Mouse (Mus musculus): ENCODE results near the gene Cltc. TPM values are rescaled to one million over a fixed set of nuclear protein-coding genes. Genes with fewer than 3 reads are reported as not detected.
A peak's percentile ranks its signal among the peaks of the same experiment; 100 is the strongest.
"Not testable (repeated sequence)": the region's sequence is repeated elsewhere in the genome, so short reads cannot be mapped to it uniquely, and the experiment has no call there.

The Cltc gene
- 8.7 and 11.1 TPM in 2 replicates for polyA plus RNA-seq (2012; ENCODE audit: insufficient read depth, low replicate concordance)

DNA sequence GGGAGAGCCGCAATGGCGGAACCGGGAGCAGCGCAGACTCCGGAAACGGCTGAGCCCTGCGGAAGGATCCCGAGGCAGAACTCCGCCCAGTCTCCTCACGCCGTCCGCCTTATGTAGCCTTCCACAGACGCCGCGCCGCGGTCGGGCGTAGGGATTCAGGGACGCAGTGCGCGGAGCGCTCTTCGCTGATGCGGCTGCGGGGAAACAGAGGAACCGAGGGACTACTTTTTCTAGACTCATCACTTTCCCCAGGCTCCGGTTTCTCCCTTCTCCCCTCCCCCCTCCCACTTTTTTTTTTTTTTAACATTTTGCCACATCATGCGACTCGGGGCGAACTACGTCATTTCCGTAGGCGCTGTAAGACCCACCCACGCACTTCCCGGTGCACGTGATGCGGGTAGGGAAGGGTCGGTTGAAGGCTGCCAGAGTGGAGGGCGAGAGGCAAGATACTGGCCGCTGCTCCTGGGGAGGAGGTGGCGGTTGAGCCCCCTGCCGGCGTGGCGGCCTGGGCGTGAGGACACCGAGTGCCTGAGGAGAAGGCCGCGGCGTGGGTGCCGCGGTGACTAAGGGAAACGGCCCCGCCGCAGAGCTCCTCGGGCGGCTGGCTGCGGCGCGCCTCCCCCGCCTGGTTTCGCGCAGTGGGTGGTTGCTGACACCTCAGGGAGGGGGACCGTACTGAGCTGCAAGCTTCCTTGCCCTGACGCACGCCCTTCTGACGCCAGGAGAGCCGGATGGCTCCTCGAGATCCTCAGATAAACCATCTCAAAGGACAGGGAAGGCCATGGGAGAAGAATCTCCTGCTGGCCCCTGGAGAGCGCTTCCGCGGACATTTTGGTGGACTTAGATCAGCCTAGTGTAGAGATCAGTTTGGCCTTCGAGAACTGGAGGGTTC, at the start of gene Cltc:
Gene Cltc (minus strand): TSS at position 86 of the 892 bp plus-strand sequence.
- peaks cover 16% of the 10 kb centered on the region for H3K36me3 ChIP-seq (replicated peaks; ENCODE audit: low read length)
- no peaks in the 10 kb centered on the region for H3K27me3 ChIP-seq (replicated peaks)
- TF ChIP-seq FLI1 (IDR thresholded peaks at IDR 0.05; ENCODE audit: low read length), result peak; percentile 81; the same call in 1 of the 2 replicates
- TF ChIP-seq GATA1 (IDR thresholded peaks at IDR 0.05; ENCODE audit: borderline replicate concordance, low read length), result 0 out of 3 replicates have a peak, but pooled peaks have one; percentile 7
- peak within 1 kb of the TSS; percentile 99 for H3K4me3 ChIP-seq (replicated peaks)
- no peaks in the 10 kb centered on the region for H3K9me3 ChIP-seq
- peaks cover 55% of the 10 kb centered on the region for H3K4me1 ChIP-seq

DNA sequence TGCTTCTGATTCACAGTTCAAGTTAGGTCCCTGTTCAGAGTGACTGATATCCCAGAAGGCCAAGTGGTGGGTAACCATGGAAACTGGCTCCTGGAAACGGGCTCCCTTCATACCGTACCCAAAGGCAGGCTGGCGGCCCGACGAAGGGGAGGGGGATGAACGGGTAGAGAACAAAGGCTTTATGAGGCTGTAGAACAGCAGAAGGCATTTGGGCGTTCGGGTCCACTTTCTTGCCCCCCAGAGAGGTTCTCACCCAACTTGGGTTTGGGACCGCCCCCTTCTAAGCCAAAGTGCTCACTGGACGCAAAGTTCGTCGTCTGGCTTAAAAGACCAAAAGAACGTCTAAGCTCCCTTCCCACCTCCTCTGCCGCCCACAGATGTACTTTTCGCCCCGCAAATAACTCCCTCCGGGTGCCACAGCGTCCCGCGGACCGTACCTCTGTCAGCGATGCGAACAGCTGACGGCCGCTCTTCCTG, 49.7 kb upstream of the Cltc start:
- peaks cover 28% of the 10 kb centered on the region for H3K4me1 ChIP-seq
- H3K4me3 ChIP-seq (replicated peaks), result peak overlapping the region; percentile 97
- no peaks in the 10 kb centered on the region for H3K9me3 ChIP-seq
- H3K36me3 ChIP-seq (replicated peaks; ENCODE audit: low read length), result peaks cover 26% of the 10 kb centered on the region
- peaks cover 3% of the 10 kb centered on the region for H3K27me3 ChIP-seq (replicated peaks)
- TF ChIP-seq GATA1 (IDR thresholded peaks at IDR 0.05; ENCODE audit: borderline replicate concordance, low read length) (no peak), FLI1 (IDR thresholded peaks at IDR 0.05; ENCODE audit: low read length) (no peak)

DNA sequence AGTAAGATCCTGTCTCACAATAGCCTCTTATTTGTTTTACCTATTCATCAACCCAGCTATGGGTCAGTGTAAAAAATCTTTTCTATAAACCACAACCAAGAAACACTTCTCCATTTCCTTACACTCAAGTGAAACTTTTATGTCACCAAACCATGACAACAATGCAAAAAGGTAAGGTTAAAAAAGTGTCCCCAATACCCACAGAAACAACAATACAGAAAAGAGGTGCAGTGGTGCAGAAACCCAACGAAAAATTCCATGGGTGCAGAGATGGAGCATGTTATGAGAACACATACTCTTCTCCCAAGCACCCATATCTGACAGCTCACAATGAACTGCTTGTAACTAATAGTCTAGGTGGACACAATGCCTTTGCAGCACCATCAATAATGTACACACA, 36.8 kb upstream of the Cltc start:
- Histone ChIP-seq H3K36me3 (replicated peaks; ENCODE audit: low read length) (peaks cover 60% of the 10 kb centered on the region), H3K4me1 (no peaks in the 10 kb centered on the region), H3K4me3 (replicated peaks) (no peak overlapping the region), H3K27me3 (replicated peaks) (no peaks in the 10 kb centered on the region), H3K9me3 (no peaks in the 10 kb centered on the region)
- no peak for TF ChIP-seq GATA1 (IDR thresholded peaks at IDR 0.05; ENCODE audit: borderline replicate concordance, low read length)
- TF ChIP-seq FLI1 (IDR thresholded peaks at IDR 0.05; ENCODE audit: low read length), result no peak

DNA sequence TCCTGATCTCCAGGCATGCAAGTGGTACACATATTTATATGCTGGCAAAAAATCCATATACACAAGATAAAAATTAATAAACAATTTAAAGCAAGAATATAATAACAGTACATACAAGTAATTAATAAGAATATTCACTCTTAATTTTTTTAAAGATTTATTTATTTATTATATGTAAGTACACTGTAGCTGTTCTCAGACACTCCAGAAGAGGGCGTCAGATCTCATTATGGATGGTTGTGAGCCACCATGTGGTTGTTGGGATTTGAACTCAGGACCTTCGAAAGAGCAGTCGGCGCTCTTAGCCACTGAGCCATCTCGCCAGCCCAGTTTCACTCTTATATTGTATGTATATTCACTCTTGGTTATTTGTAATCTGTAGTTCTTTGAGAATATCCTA, 30.1 kb upstream of the Cltc start:
- peaks cover 65% of the 10 kb centered on the region for H3K36me3 ChIP-seq (replicated peaks; ENCODE audit: low read length)
- not testable (repeated sequence) for H3K9me3 ChIP-seq; H3K4me1 ChIP-seq; H3K4me3 ChIP-seq (replicated peaks); H3K27me3 ChIP-seq (replicated peaks)

DNA sequence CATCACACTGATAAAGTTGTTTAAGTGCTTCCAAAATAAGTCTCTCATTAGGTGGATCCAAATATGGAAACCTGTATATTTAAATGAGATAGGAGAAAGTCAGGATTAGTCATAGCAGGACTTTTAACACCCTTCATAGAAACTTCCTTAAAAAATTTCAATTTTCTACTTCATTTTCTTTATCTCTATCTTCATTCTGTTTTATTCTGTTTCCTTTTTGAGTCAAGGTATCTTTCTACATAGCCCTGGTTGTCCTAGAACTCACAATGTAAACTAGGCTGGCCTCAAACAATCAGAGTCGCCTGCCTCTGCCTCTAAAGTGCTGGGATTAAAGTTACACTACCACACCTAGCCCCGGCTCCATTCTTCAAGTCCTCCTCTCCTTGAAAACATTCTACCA, 28.4 kb upstream of the Cltc start:
- H3K9me3 ChIP-seq, result no peaks in the 10 kb centered on the region
- H3K4me3 ChIP-seq (replicated peaks), result no peak overlapping the region
- peaks cover 68% of the 10 kb centered on the region for H3K36me3 ChIP-seq (replicated peaks; ENCODE audit: low read length)
- no peaks in the 10 kb centered on the region for H3K27me3 ChIP-seq (replicated peaks)
- TF ChIP-seq GATA1 (IDR thresholded peaks at IDR 0.05; ENCODE audit: borderline replicate concordance, low read length) (no peak), FLI1 (IDR thresholded peaks at IDR 0.05; ENCODE audit: low read length) (no peak)
- H3K4me1 ChIP-seq, result peaks cover 5% of the 10 kb centered on the region; the same call in 1 of the 2 replicates

DNA sequence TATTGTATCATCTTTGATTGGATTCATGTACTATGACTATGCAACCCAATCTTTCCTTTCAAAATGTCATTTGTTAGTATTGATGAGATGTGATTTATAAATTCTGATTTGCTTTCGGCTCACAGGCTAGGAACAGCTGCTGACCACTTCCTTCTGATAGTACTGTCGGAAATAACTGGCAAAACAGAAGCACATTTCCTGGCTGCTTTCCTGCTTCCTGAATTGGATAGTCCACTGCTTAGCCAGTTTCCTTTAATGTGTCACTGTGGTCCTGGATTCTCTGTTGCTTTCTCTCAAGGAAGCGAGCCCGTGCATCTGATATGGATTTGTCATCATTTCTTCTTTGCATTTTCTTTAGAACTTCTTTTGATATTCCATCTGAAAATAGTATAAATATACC, 12.5 kb upstream of the Cltc start:
- TF ChIP-seq FLI1 (IDR thresholded peaks at IDR 0.05; ENCODE audit: low read length) (no peak), GATA1 (IDR thresholded peaks at IDR 0.05; ENCODE audit: borderline replicate concordance, low read length) (no peak)
- peaks cover 47% of the 10 kb centered on the region for H3K36me3 ChIP-seq (replicated peaks; ENCODE audit: low read length)
- no peaks in the 10 kb centered on the region for H3K4me1 ChIP-seq
- no peaks in the 10 kb centered on the region for H3K9me3 ChIP-seq
- no peak overlapping the region for H3K4me3 ChIP-seq (replicated peaks)
- H3K27me3 ChIP-seq (replicated peaks), result no peaks in the 10 kb centered on the region

DNA sequence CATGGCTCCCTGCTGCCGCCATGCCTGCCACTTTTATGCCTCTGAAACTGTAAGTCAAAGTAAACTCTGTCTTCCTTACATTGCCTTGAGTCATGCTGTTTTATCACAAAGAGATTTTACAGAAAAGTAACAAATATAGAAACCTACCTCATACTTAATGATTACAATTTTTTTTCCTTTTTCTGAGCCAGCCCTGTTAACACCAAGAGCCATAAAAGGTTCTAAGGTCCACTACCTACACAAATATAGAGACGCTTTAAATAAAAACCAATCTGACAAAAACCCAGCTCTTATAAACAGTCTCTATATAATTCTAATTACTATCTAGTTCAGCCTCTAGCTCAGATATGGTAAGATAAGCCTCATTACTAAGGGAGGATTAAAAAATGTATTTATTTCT, 7.1 kb upstream of the Cltc start:
- H3K9me3 ChIP-seq, result no peaks in the 10 kb centered on the region
- H3K4me3 ChIP-seq (replicated peaks), result no peak overlapping the region

DNA sequence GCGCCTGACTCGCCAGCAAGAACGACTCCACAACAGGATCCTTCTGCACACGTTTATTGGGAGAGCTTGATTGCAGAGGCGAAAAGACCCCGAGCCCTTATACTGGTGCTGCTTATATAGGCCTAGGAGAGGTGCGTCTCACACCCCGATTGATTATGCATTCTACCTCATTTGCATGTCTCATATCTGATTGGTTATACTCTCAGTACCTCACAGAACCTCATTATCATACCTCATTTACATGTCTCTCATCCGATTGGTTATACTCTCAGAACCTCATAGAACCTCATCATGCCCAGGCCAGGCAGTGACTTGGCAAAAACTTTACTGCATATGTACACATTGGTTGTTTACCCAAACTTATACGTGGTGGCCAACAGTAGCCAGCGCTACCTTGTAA, 5.8 kb upstream of the Cltc start:
- H3K27me3 ChIP-seq (replicated peaks); H3K9me3 ChIP-seq; H3K4me3 ChIP-seq (replicated peaks); H3K36me3 ChIP-seq (replicated peaks; ENCODE audit: low read length): not testable (repeated sequence)
- H3K4me1 ChIP-seq, result peaks cover 24% of the 10 kb centered on the region

More for the DNA sequence above, 7.1 kb upstream of the Cltc start:
- peaks cover 10% of the 10 kb centered on the region for H3K36me3 ChIP-seq (replicated peaks; ENCODE audit: low read length)
- peaks cover 12% of the 10 kb centered on the region for H3K4me1 ChIP-seq
- TF ChIP-seq GATA1 (IDR thresholded peaks at IDR 0.05; ENCODE audit: borderline replicate concordance, low read length) (no peak), FLI1 (IDR thresholded peaks at IDR 0.05; ENCODE audit: low read length) (no peak)
- no peaks in the 10 kb centered on the region for H3K27me3 ChIP-seq (replicated peaks)

DNA sequence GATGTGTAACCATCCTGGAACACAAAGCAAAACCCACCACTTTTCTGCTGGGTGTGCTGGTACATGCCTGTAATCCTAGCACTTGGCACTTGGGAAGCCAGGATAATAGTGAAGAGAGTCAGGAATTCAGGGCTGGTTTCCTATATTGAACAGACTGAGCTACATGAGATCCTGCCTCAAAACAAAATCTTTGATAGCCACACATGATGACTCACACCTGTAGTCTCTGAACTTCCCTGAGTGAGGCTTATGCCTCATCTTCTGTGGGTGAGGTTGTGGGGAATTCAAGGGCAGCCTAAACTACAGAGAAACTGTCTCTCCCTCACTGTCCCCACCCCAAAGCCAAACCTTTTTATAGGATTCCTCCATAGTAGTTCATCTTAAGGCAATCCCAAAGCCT, 3.0 kb upstream of the Cltc start:
- Histone ChIP-seq H3K36me3 (replicated peaks; ENCODE audit: low read length) (no peaks in the 10 kb centered on the region), H3K9me3 (no peaks in the 10 kb centered on the region), H3K4me1 (peaks cover 30% of the 10 kb centered on the region), H3K27me3 (replicated peaks) (no peaks in the 10 kb centered on the region), H3K4me3 (replicated peaks) (no peak overlapping the region)
- TF ChIP-seq GATA1 (IDR thresholded peaks at IDR 0.05; ENCODE audit: borderline replicate concordance, low read length) (no peak), FLI1 (IDR thresholded peaks at IDR 0.05; ENCODE audit: low read length) (no peak)

DNA sequence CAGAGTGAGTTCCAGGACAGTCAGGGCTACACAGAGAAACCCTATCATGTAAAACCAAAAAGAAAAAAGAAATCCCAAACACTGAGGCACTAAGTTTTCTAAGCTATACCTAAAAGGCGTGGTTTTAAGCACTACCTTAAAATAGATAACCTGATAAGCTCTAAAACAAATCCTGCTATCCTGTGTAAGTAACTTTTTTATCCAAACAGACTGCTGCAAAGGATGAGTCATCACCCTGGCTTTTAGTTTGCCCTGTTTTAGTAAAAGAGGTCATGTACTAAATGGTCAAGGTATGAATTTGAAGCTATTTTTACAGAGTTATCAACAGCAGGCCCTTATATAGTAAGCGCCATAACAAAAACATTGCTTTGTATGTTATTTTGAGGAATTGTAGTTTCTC, 2.5 kb upstream of the Cltc start:
- H3K4me1 ChIP-seq, result peaks cover 35% of the 10 kb centered on the region

More for the DNA sequence above, 2.5 kb upstream of the Cltc start:
- no peak for TF ChIP-seq GATA1 (IDR thresholded peaks at IDR 0.05; ENCODE audit: borderline replicate concordance, low read length)
- TF ChIP-seq FLI1 (IDR thresholded peaks at IDR 0.05; ENCODE audit: low read length), result no peak
- peaks cover 3% of the 10 kb centered on the region for H3K36me3 ChIP-seq (replicated peaks; ENCODE audit: low read length)
- no peaks in the 10 kb centered on the region for H3K27me3 ChIP-seq (replicated peaks)
- no peaks in the 10 kb centered on the region for H3K9me3 ChIP-seq
- no peak overlapping the region for H3K4me3 ChIP-seq (replicated peaks)
